Mouse (Mus musculus): Measurements from ENCODE around the gene Nt5c3b. TPM values are rescaled to one million over a fixed set of nuclear protein-coding genes. Genes with fewer than 3 reads are reported as not detected.

The Nt5c3b gene
- total RNA-seq, 2 experiments from 2014 or later: 46.3 to 48.5 TPM

DNA sequence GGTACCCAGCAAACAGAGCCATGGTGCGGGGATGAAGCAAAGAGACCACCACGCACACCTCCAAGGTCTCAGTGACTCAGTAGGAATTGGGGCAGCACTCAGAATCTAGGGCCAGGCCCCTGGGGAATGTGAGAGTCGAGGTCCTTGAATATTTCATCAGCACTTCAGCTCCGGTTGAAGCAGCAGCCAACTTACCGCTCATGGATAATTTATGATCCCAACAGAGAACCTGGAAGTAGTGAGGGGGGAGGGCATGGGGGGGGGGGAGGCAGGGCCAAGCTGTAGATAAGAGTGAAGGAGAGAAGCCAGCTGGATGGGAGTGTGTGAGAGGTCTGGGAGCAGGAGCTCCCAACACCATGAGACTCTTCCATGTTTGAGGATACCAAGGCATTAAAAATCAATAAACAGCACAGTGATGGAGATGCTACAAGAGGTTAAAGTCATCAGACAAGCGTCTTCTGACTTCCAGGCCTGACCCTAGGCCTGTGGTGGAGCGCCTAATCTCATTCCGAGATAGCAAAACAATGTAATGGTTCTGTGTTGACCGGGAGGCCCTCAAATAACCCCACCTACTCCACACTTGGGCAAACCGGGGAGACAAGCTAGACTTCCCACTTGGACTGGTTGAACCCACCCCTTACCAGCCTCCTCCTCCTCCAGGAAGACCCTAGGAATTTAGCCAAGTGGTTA, 38.0 kb downstream of the Nt5c3b start:
- DNase-seq (ENCODE audit: low spot score in 2 of 2): no peak
- intact Hi-C loops (cut with DNase I): no loop called here

DNA sequence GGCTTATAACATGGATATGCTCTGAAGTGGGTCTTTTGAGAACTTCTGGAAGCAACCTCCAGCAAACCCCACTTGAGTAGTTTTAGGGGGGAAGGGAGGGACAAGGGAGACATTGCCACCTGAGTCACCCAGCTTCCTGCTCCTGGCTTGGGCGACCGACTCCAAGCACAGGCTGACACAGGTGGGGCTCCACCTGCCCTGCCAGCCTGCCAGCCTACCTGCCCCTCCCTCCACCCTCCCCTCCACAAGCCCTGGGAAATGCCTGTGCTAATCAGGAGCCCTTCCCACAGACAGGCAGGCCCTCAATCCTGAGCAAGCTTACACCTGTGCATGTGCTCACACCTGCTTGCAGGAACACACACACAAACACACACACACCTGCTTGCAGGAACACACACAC, 38.9 kb downstream of the Nt5c3b start:
- intact Hi-C loops (cut with DNase I): no loop called here
- DNase-seq (ENCODE audit: low spot score in 2 of 2): no peak

DNA sequence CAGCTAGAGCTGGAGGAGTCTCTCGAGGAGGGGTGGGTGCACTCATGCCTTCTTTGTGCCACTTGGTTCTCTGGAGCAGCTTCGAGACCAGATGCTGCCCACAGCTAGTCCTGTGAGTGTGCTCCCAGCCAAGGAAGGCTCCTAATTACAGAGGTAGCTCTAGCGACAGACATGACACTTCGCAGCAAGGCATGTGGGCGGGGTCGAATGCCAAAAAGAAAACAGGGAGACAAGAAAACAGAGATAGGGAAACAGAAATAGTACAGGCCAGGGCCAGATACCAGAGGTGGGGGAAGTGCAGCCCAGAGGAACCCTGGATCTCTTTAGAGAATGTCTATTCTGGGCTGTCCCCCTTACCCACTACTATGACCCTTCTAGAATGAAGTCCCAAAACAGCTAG, 39.4 kb downstream of the Nt5c3b start:
- intact Hi-C loops (cut with DNase I): no loop called here
- no peak for DNase-seq (ENCODE audit: low spot score in 2 of 2)

GRCm38 (mm10) chr11:100400842-100401241, 40.8 kb downstream of the Nt5c3b start:
- intact Hi-C loops (cut with DNase I): no loop called here
- DNase-seq (ENCODE audit: low spot score in 2 of 2): no peak

DNA sequence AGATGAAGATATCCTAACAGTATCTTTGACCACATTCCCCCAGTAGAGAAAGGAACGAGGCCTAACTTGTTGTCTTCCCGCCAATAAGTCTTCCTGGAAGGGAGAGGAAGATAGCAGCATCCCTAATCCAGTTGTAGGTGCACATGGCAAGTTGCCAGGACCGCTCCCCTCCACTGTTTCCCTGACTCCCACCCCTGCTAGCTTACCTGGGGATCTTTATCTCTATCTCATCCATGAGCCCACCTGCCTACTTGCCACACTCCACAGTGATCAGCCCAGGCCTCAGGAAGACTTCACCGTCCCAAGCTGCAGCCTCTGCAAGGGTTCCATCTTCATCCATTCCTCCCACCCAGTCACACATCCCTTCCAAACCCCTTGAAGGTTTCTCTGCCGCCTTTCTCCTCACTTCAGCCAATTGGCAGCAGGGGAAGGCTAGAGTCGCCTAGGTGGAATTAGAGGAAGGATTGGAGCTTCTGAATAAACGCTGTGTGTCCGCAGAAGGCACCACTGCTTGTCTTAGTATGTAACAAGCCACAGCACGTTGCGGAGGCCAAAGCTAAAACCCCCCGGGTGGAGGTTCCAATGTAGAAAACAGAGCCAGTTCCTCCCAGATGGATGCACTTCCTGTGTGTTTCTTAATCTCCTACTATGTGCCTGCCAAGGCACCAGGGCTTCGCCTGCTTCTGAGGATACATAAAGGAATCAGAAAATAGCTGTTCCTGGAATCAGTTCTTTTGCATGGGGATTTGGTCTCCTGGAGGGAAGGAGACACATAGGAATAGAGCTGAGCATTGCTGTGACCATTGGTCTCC, 41.7 kb downstream of the Nt5c3b start:
- no peak for DNase-seq (ENCODE audit: low spot score in 2 of 2)
- intact Hi-C loops (cut with DNase I): no loop called here

DNA sequence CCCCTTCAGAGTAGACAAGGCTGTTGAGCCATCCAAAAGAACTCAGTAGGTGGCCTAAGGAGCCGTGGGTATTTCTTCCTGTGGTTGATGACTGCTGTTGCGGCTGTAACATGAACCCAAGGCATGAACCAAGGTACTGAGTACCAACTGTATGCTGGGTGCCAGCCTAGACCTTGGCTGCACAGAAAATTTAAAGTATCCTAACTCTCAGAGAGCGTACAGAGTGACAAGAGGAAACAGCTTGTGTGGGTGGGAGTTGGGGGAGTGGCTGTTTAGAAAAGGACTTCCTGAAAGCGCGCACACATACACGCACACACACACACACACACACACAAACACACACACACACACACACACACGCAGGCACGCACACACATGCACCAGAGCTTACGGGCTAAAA, 42.3 kb downstream of the Nt5c3b start:
- intact Hi-C loops (cut with DNase I): no loop called here
- no peak for DNase-seq (ENCODE audit: low spot score in 2 of 2)

- no peak for DNase-seq (ENCODE audit: low spot score in 2 of 2)
- intact Hi-C loops (cut with DNase I): no loop called here
Measured at GRCm38 (mm10) chr11:100398517-100398916, 43.1 kb downstream of the Nt5c3b start.

DNA sequence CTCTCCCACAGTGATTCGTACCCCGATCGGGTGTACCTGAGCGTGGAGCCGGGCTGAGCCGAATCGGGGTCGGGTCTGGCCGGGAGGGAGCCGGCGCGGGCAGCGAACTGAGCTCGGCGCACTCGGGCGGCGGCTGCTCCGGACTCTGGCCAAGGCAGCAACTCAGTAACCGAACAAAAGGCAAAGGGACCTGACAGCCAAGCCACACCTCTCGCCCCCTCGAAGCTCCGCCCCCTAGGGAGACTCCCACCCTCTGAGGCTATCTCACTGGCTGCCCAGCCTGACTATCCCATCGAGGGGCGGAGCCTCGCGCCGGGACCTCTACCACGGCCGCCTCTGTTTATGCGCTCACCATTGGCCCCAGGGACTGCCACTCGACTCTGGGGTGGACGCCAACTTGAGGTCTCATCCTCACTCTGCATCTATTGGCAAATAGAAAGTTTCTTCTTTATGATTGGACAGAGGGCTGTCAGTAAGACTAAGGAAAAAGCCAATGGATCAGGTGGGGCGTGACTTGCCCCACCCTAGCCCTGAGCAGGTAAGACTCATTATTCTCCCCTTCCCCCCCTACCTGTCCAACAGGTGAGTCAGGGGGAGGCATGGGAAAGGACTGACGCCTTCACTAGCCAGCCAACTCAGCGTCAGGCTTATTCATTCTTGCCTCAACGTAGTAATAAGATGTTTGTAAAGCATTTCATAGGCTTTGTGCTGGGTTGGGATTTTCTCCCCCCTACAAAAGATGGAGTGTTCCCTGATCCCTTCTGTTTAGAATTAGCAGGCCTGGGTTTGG, 43.8 kb downstream of the Nt5c3b start, which contains the start of gene Jup:
TSS of gene Jup (minus strand) at position 164 of the 790 bp plus-strand sequence.
- DNase-seq (ENCODE audit: low spot score in 2 of 2): peak; percentile 99 to 100
- intact Hi-C loops (cut with DNase I): no loop called here

DNA sequence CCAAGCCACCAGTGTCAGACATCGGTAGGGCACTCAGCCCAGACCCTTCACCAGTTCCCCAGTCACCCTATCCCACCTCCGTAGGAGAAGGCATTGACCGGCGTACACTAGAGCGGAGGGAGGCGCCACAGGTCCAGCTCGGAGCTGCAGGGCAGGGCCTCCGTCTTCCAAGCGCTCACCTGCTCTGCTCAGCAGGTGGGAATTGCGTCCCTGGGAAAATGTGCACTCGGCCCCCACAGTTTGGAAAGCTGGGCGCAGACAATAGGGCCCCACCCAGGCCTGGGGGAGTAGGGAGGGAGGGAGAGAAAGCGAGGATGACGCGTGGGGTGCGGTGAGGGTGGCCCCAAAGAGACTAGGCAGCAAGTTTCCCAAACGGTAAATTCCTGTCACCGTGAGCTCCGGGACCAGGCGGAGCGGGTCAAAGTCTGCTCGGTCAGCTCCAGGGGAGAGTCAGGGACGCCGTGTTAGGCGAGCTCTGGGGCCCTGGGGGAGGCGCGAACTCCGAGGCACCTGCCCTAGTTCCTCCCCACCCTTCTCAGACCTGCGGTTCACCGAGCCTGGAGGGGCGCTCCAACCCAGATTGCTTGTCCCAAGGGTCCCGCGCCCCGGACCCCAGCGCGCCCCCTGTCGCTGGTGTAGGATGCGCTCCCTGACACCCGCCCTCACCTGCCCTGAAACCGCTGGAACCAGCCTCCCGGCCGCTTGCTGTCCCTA, 44.6 kb downstream of the Nt5c3b start:
- intact Hi-C loops (cut with DNase I): no loop called here
- no peak for DNase-seq (ENCODE audit: low spot score in 2 of 2)

DNA sequence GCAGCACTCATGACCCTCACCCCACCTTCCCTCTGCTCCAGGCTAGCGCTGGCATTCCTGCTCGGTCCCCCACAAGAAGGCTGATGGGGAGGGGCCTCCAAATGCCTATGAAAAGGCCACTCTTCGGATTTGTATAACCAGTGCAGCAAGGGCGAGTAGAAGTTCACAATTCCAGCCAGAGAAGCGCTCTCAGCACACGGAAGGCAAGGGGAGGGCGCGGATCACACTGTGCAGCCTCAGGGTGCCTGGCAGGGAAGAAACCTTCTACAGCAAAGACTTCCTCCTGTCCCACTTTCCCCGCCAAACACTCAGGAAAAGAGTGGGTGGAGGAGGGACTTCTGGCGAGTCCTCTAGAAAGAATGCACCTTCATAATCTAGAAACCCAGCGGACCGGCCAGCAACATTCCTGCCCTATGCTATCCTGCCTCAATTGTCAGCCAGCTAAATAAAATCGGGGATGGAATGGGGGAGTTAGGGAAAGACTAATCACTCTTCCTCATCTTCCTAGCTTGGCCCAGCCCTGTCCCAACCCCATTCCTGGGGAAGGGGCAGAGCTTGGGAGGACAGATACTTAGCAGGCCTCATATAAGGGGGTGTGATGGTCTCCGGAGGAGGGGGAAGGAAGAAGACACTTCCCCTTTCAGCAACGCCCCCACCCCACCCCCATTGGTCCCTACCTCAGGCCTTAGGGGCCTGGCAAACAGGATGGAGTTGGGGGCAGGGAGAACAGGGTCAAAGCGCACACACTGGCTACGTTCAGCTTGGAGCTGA, 45.6 kb downstream of the Nt5c3b start:
- DNase-seq (ENCODE audit: low spot score in 2 of 2): peak in 1 of 2 experiments; percentile 45
- intact Hi-C loops (cut with DNase I): no loop called here

GRCm38 (mm10) chr11:100395200-100395599, 46.4 kb downstream of the Nt5c3b start:
- DNase-seq (ENCODE audit: low spot score in 2 of 2): no peak
- intact Hi-C loops (cut with DNase I): no loop called here

DNA sequence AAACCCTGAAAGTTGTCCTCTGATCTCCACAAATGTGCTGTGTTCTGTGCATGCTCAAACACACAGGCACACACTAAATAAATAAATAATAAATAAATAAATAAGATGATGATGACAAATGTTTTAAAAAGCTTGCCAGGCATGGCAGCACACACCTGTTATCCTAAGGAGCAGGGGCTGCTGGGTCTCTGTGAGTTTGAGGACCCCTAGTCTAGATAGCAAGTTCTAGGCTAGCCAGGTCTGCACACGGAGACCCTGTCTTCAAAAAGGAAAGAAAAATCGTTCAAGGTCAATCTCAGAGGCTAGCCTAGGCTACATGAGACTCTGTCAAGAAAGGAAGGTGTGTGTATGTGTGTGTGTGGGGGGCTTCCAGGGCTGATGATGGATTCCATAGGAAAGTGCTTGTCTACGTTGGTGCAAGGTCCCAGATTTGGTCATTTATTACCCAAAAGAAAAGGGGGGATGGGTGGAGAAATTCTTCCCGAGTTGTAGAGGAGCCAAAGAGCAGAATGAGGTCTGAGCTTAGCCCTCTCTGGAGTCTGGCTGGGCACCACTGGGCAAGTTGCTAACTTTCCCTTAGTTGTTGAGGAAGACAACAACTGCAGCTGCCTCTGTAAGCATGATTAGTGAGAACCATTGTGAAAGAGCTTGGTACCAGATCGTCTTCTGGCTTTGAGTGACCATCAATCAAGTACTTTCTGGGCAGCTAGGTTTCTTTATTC, 47.1 kb downstream of the Nt5c3b start:
- intact Hi-C loops (cut with DNase I): no loop called here
- no peak for DNase-seq (ENCODE audit: low spot score in 2 of 2)

DNA sequence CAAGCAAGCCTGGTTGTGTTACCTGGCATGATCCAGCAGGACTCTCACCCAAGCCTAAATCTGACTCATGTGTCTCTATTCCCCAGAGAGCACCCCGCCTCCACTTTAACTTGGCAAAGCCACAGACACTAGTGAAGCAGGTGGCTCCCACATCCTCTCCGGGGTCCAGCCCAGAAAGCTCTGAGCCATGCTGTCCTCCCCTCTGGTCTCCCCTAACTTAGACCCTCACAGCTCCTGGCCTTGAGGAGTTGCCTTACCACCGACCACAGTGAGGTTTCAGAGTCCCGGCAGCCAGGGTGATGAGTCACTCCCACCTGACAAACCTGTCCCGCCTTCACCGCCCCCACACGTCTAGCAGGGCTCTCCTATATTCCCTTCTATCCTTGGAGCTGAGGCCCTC, 47.9 kb downstream of the Nt5c3b start:
- intact Hi-C loops (cut with DNase I): no loop called here
- no peak for DNase-seq (ENCODE audit: low spot score in 2 of 2)

DNA sequence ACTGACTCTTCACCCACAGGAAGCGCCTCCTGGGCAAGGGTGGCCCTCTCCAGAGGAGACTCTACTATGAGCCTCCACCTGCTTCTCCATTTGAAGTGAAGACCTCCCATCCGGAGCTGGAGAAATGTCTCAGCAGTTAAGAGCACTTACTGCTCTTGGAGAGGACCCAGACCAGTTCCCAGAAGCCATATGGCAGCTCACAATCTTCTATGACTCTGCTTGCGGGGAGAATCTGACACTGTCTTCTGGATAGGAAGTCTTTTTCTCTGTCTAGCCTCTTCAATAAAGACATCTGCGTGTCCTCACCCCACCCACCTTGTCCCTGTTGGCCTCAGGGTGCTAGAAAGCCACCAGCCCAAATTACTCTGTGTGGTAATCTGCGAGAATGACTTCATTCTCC, 48.6 kb downstream of the Nt5c3b start:
- no peak for DNase-seq (ENCODE audit: low spot score in 2 of 2)
- intact Hi-C loops (cut with DNase I): no loop called here

- intact Hi-C loops (cut with DNase I): no loop called here
- no peak for DNase-seq (ENCODE audit: low spot score in 2 of 2)
Measured at GRCm38 (mm10) chr11:100391884-100392345, 49.7 kb downstream of the Nt5c3b start.

- intact Hi-C loops (cut with DNase I): no loop called here
- no peak for DNase-seq (ENCODE audit: low spot score in 2 of 2)
Measured at GRCm38 (mm10) chr11:100391081-100391883, 50.3 kb downstream of the Nt5c3b start.

DNA sequence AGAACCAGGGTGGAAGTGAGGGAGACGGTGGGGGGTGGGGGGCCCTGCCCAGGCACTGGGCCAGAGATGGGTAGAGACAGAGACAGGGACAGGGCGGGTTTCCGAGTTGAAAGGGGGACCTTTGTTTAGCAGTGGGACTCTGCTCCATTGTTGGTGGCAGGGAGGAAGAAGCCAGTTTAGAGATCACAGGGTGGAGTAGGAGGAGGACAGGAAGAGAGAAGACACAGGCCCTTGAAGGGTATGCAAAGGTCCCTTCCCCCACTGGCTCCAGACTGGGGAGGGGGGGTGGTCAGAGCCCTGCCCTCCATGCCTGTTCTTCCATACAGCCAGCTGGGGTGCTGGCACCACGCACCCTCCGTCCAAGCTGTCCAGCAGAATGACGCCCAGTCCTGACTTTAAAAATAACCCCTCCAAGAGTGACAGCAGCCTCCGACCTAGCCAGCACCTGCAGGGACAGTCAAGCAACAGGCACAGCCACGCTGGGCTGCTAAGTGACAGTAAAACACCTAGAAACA, 51.6 kb downstream of the Nt5c3b start:
- intact Hi-C loops (cut with DNase I): no loop called here
- DNase-seq (ENCODE audit: low spot score in 2 of 2): no peak

Data from left cerebral cortex, postnatal 36 days (tissue).